Mouse (Mus musculus) 3134 (cell line): ENCODE measurements around the gene Rpl18a.

ENCODE experiments used
- DNase-seq: peaks from one replicate; pipeline ENCODE4 v3.0.0-alpha.2; 2011; ENCODE audit warnings: low spot score; ENCODE audit not compliant: insufficient read length; ENCODE audit errors: extremely low read depth

Rpl18a gene

GRCm38 (mm10) chr8:70897021-70897680, at the start of gene Rpl18a:
Gene Rpl18a (minus strand): TSS chr8:70897412.
- peak; percentile 88 for DNase-seq

DNA sequence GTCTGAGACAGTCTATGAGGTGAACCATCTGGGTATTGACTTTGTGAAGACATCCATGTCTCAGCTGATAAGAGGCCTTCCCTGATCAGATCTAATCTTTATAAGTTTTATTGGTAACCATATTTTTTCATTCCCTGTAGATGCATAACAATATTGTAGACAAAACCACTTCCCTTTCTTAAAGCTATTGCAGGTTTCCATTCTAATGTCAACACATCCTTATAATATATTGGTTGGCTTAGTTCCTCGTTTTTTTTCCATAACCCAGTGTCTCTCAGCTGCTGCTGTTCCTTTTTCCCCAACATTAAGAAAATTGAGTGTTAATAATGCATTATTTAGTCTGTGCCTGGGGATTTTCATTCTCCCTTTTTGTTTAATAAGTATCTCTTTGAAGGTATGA, 46.0 kb upstream of the Rpl18a start:
- no peak for DNase-seq

DNA sequence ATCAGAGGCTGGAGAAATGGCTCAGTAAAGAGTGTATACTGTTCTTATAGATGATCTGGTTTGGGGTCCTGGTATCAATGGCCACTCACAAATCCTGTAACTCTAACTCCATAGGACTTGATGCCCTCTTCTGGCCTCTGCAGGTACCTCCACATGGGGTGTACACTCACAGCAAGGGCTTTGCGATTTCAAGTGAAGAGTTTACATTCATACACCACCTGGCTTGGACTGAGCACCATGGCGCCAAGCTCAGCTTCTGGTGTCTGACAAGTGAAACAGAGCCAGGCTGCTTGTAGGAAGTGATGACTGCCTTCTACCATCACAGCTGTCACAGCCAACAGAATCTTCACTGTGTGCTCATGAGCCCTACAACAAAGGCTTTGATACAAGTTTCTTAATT, 44.3 kb upstream of the Rpl18a start:
- DNase-seq = no peak

DNA sequence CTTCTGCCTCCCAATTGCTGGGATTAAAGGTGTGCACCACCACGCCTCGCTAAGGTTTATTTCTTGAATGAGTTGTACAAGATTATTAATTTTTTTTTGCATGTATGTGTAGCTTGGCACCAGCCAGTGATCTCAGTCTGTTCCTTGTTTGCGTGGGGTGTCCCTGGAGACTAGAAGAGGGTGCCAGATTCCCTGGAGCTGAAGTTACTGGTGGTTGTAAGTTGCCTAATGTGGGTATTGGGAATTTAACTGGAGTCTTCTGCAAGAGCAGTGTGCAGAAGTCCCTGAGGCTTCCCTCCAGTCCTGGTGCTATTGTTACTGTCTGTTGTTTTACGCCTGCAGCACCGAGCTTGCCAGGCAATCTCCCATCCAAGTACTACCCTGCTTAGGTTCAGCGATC, 40.0 kb upstream of the Rpl18a start:
- DNase-seq = no peak

GRCm38 (mm10) chr8:70934786-70935185, 37.6 kb upstream of the Rpl18a start:
- DNase-seq = no peak

DNA sequence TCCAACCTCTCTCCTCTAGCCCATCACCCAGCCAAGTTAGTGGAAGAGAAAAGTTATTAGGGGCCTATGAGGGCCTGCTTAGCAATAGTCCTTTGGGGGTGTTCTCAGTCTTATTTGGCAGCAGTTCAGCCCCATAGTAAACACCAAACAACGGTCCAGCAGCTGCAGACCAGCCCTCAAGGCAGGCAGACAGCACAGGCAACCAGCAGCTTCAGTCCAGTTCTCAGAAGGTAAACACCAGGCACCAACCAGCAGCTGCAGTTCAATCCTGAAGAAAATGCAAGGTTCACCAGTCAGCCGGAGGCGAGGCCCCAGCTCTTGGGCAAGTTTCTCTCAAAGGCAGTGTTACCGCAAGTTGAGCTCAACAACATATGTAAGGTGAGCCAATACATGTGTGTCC, 35.8 kb upstream of the Rpl18a start:
- no peak for DNase-seq

GRCm38 (mm10) chr8:70931731-70932130, 34.5 kb upstream of the Rpl18a start:
- DNase-seq = no peak

DNA sequence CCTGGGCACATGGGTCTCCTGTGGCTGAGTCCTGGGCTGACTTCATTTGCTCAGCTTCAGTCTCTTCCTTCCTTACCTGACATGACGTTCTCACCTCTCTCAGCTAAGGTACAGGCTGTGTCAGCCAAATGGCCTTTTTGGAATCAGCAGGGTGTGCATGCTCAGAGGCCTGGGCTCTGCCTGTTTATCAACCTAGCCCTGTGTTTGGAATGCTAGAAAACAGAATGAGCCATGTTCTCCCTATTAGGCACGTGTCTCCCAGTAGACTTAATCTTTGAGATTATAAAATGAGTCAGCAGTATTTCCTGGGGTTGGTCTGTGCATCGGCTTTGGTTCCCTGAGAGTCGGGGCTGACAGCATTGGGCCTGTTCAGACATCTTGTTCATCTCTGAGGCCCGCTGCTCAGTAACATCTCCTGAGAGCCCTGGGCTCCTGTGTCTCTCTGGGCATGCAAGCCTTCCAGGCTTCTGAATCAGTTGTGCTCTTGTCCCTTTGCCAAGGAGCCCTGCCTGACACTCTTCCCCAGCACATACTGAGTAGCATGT, 31.6 kb upstream of the Rpl18a start:
- no peak for DNase-seq

DNA sequence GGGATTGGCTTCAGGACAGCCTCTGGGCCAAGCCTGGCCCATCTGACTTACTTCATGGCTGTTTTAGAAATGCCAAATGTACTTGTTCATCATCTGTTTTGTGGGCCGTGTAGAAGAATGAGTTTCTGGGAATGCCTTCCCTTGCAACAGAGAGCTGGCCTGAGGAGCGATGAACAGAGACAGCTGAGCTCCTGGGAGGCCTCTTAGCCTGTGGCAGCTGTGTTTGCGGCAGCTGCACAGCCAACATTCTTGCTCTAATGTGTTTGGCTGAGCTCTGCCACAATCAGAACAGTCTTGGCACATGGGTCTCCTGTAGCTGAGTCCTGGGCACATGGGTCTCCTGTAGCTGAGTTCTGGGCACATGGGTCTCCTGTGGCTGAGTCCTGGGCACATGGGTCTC, 30.9 kb upstream of the Rpl18a start:
- DNase-seq = no peak

GRCm38 (mm10) chr8:70926396-70926795, 29.2 kb upstream of the Rpl18a start:
- no peak for DNase-seq

- DNase-seq = no peak
These were observed 28.5 kb upstream of the Rpl18a start for GRCm38 (mm10) chr8:70925754-70926153.

- DNase-seq = no peak
These were observed 26.9 kb upstream of the Rpl18a start for GRCm38 (mm10) chr8:70924151-70924550.

DNA sequence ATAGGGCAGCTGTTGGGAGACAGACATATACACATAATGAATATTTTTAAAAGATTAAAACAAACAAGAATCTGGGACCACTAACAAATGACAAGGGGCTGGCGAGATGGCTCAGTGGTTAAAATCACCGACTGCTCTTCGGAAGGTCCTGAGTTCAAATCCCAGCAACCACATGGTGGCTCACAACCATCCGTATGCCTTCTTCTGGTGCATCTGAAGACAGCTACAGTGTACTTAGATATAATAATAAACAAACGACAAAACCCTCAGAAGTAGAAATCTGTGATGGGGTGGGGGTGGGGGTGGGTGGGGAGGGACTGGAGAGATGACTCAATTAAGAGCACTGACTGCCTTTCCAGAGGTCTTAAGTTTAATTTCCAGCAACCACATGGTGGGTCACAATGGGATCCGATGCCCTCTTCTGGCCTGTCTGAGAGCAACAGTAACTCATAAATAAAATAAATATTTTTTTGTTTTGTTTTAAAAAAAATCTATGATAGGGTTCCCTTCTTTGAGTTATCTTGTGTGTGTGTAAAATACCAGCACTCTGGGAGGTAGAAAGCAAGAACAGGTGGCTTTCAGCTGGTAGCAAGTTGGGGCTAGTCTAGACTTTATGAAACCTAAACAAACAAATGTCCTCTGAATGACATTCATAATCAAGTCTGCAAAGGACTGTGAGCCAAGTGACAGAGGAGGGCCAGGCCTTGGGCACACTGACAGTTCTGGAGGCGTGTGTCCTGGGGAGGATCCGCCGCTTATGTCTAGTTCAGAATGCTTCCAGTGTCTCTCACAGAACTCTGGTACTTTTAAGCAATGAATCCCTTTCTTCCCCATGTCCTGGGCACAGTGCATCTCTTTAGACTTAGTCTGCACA, 23.1 kb upstream of the Rpl18a start:
- DNase-seq = no peak

- DNase-seq = no peak
These were observed 17.5 kb upstream of the Rpl18a start for GRCm38 (mm10) chr8:70914704-70915103.

DNA sequence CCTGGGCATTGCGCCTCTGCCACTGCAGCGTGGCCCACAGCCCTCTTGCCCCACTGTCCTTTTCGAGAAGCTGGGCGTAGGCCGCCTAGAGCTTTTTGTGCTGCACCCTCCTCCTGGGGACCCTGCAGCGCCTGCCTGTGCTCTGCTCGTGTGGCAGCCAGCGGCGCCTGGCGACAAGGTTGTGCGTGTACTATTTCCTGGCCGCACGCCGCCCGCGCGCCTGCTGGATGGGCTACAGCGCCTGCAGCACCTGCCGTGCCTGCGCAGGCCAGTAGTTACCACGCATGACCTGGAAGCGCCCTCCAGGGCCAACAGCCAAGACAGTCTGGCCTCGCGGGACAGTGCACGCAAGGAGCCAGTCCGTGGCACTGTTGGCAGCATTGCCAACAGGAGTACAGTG, 16.3 kb upstream of the Rpl18a start:
- DNase-seq = no peak

- DNase-seq = no peak
These were observed 15.7 kb upstream of the Rpl18a start for GRCm38 (mm10) chr8:70912955-70913354.

- no peak for DNase-seq
These were observed 14.4 kb upstream of the Rpl18a start for GRCm38 (mm10) chr8:70911596-70911995.

DNA sequence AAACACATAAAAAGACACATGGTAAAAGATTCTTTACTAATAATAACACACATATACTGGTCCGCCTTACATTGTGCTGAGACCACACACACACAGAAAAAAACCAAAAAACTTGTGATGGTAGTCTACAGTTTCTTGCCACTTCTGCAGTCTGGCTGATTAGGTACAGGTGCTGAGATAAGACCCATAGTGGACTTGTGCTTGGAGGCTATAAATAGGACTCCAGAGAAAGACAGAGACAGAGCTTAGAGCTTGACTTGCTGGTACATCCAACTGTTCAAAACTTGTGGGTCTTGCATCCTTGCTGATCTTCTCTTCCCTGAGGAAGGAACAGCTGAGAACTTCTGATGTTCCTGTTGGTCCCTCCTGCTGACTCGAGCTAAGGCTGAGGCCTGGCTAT, 10.3 kb upstream of the Rpl18a start:
- no peak for DNase-seq

DNA sequence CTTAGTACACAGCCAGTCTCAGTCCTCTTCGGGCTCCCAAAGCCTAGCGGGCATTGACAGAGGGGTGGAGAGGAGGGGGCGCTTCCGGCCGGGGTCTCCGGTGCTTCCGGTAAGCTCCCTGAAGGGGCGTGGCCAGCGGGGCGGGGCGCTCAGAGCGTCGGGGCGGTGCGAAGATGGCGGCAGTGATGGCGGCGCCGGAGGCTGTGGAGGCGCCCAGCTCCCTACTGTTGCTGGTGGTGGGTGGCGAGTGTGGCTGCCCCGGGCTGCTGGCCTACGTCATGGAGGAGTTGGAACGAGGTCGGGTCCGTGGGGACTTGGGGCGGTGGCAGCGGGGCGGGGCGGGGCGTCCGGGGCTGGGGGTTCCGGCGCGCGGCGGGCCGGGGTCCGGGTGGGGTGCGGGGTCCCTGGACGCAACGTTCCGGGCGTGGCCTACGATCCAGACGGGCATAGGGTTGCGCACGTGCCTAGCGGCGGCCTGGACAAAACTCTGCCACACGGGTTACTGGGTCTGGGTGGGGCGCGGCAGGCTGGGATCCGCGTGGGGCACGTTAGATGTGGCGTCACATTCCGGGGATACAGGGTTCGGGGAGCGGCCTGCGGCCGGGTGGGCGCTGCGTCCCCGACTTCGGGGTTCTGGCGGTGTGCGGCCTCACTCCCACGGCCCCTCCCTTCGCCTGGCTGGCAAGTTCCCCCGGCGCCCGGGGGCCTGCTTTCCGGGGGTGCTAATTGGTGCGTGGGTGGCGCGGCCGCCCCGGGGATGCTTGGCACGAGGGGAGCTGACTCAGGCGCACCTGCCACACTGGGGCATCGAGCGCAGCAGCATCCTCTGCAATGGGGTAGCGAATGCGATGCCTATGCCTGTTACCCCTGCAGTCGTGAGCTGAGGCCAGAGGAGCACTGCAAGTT, 8.9 kb upstream of the Rpl18a start, which contains the start of gene Map1s:
Map1s (plus strand) TSS at position 102 of the 906 bp plus-strand sequence.
- DNase-seq = peak; percentile 82

DNA sequence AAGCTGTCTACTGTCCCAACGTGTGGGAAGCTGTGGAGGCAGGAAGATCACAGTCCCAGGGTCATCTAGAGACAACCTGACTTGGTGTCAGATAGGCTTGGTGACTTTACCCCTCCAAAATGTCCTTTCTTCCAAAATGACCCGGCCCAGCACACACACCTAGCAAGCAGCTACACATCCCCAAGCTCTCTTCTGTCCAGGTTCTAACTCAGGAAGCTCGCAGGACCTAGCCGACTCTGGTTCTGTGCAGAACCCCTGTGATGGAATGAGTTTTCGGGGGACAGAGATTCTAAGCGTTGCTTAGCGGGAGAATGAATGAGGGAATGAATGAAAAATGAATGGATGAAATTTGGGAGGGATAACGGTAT, 8.2 kb upstream of the Rpl18a start:
- DNase-seq = no peak

GRCm38 (mm10) chr8:70904532-70904931, 7.3 kb upstream of the Rpl18a start:
- no peak for DNase-seq
